Mouse (Mus musculus) megakaryocyte, embryonic 14.5 days (primary cell): Measurements from ENCODE around the gene Gemin7.

Experiments
- FLI1 ChIP-seq: IDR thresholded peaks from 2 replicates; pipeline ENCODE4 v1.6.1; 2012; ENCODE audit warnings: low read length, inconsistent platforms, mixed read lengths
- GATA1 ChIP-seq: IDR thresholded peaks from 3 replicates; pipeline ENCODE4 v1.6.1; 2012; ENCODE audit warnings: mixed read lengths, low read length, inconsistent platforms, borderline replicate concordance

DNA sequence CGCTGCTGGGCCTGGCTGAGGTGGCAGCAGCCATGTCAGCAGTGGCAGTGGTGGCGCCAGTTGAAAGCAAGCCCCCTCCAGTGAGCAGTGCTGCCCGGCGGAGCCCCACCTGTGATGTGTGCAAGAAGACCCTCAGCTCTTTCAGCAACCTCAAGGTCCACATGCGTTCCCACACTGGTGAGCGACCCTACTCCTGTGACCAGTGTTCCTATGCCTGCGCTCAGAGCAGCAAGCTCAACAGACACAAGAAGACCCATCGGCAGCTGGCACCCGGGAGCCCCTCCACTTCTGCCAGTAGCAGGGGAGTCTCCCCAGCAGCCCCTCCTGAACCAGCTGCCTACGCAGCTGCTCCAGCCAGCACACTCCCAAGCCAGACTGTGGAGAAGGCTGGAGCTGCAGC, 2.4 kb upstream of the Gemin7 start:
- TF ChIP-seq GATA1 (no peak), FLI1 (no peak)
